Mouse (Mus musculus) layer of hippocampus, postnatal 14 days (tissue): ENCODE measurements around the gene Crebbp. TPM values are rescaled to one million over a fixed set of nuclear protein-coding genes. Genes with fewer than 3 reads are reported as not detected.
"Not testable (repeated sequence)": the region's sequence is repeated elsewhere in the genome, so short reads cannot be mapped to it uniquely, and the experiment has no call there.

Experiments used
- DNase-seq, 2 experiments: peaks; one replicate each; pipeline ENCODE4 v3.0.0; 2021 to 2022; ENCODE audit warnings: low spot score in 2 of 2, mixed read lengths in 1 of 2
- long read RNA-seq, 2 experiments: library from polyadenylated mRNA; stranded (forward); transcript quantifications; one replicate each; pipeline ENCODE4 v2.0.0; 2021
- total RNA-seq, 2 experiments: library from RNA; stranded (reverse); gene quantifications; 2 replicates each; pipeline ENCODE4 v1.2.3; 2021

Crebbp gene
- total RNA-seq: 10 to 100 TPM; 80.4 to 86.4 TPM
- long read RNA-seq, experiment 1, partial matches to known transcripts: 2 of 7 reads
- long read RNA-seq, experiment 1, other reads (novel, unspliced or antisense): 5 of 7 reads
- long read RNA-seq, experiment 2, full-length matches to known transcripts: 1 of 12 reads
- long read RNA-seq, experiment 2, partial matches to known transcripts: 3 of 12 reads
- long read RNA-seq, experiment 2, other reads (novel, unspliced or antisense): 8 of 12 reads

GRCm38 (mm10) chr16:4213799-4214551 lies at the start of gene Crebbp:
Gene Crebbp, minus strand, starts transcription at chr16:4213997.
- peak; percentile 91 to 96 for DNase-seq

GRCm38 (mm10) chr16:4263486-4263885 lies 49.7 kb upstream of the Crebbp start:
- no peak for DNase-seq

GRCm38 (mm10) chr16:4257546-4257945 lies 43.7 kb upstream of the Crebbp start:
- DNase-seq: no peak

DNA sequence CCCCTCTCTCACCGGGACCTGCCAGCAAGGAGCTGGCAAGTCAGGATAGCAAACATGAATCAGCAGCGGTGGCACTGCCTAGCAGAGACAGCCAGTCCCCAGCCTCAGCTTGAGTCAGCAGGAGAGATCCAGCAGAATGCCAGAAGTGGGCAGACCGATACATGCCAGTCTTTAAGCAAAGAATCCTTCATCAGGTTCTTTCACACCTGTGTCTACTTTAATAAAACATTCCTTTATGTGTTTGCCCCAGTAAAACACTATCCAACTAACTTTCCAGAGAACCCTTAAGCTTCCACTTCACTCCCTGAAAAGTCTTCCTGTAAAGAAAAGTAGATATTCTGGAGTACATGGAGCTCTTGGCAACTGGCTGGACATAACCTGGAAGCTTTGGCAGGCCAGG lies 35.0 kb upstream of the Crebbp start:
- DNase-seq: no peak

GRCm38 (mm10) chr16:4245241-4245640 lies 31.4 kb upstream of the Crebbp start:
- DNase-seq: not testable (repeated sequence)

GRCm38 (mm10) chr16:4236131-4236530 lies 22.3 kb upstream of the Crebbp start:
- DNase-seq: no peak

- no peak for DNase-seq
These were observed 21.8 kb upstream of the Crebbp start for GRCm38 (mm10) chr16:4235587-4235986.

GRCm38 (mm10) chr16:4225841-4226240 lies 12.0 kb upstream of the Crebbp start:
- DNase-seq: no peak

DNA sequence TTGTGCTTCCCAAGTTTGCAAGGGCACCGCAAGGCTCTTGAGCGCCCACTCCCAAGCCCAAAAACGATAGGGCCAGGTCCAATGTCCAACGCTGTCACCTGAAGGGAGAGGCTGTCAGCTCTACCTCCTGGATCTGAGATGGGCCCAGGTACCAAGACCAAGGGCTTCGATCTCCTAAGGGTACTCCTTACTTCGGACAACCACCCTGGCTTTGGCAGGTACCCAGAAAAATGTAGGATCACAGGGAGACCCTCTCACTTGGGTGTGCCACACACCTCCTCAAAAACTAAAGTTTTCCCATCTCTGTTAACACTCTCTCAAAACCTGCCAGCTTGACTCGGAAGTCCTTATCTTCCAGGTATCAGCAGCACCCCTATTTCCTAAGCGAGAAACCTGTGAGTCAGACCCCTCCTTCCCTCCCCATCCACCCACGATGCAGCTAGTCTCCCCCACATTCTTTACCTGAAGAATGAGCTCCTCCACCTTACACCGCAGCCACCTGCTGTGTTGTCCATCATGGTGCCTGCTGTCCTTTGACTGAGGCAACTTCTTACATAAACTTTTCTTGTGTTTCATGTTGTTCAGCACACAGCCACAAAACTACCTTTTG lies 939 bp upstream of the Crebbp start:
- peak in 1 of 2 experiments; percentile 31 for DNase-seq

DNA sequence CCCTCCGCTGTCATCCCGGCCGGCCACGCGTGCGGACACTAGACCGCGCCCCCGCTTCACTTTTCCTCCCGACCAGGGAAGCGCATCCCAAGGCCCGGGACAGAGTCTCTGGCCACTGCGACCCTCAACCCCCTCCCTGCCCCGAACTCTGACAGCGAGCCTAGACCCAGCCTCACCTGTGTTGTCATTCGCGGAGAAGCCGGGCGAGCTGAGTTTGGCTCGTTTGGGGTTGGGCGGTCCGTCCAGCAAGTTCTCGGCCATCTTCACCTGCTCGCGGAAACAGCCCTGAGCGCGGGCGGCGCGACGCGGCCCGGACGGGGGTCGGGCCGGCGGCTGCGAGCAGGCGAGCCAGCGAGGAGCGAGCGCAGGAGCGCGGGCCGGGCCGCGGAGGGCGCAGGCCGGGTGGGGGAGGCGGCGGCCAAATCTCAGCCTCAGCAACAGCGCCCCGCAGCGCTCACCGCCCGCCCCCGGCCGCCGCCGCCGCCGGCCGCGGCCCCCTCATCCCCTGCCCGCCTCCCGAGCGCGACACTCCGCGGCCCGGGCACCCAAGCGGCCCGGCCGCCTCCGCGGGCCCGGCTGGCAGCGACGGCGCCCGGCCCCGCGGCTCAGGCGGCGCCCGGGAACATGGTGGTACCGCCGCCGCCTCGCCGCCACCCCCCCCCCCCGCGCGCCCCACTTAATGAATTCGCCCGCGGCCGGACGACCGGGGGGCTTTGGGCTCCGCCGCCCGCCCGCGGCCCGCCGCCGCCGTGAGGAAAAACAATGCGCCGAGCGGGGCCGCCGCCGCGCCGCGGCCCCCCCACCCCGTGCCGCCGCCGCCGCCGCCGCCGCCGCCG lies 616 bp downstream of the Crebbp start:
- DNase-seq: peak; percentile 40 to 46

- no peak for DNase-seq
These were observed 1.4 kb downstream of the Crebbp start for GRCm38 (mm10) chr16:4212167-4212962.

GRCm38 (mm10) chr16:4210290-4210689 lies 3.5 kb downstream of the Crebbp start:
- DNase-seq: no peak

DNA sequence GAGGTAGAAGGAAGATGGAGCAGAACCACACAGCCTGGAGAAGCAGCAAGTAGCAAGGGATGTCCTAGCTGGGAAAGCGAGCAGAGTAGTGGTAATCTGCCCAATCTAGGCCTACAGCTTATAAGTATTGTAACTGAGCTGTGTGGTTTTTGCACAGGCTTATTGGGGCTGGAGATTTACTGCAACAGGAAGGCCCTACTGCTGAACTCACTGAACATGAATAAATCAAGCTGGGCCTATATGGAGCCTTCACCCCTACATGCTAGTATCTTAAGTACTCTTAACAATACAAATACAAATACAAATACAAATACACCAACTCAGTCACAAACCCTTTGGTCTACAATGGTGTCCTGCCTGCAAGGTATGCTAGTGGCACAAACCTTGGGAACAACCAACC lies 10.2 kb downstream of the Crebbp start:
- no peak for DNase-seq

- no peak for DNase-seq
These were observed 13.8 kb downstream of the Crebbp start for GRCm38 (mm10) chr16:4199995-4200394.

GRCm38 (mm10) chr16:4199566-4199965 lies 14.2 kb downstream of the Crebbp start:
- DNase-seq: no peak

- no peak for DNase-seq
These were observed 15.8 kb downstream of the Crebbp start for GRCm38 (mm10) chr16:4198004-4198403.

DNA sequence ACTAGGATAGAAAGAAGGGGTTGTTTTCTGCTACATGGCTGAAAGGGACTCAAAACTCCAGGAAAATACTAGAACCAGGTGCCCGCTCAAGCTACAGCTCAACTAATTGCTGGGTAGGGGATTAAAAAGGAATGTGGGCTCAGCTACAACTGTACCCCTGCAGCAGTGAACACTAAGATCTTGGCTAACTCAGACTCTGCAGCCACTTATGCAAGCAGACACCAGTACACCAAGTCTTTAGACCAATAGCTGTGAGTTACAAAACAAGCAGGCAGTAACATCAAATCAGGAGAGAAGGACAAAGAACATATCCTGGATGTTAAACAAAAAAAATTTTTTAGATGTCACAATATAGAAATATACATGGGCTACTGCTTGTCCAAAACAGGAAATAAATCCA lies 23.6 kb downstream of the Crebbp start:
- DNase-seq: no peak

GRCm38 (mm10) chr16:4175134-4175533 lies 38.7 kb downstream of the Crebbp start:
- no peak for DNase-seq

DNA sequence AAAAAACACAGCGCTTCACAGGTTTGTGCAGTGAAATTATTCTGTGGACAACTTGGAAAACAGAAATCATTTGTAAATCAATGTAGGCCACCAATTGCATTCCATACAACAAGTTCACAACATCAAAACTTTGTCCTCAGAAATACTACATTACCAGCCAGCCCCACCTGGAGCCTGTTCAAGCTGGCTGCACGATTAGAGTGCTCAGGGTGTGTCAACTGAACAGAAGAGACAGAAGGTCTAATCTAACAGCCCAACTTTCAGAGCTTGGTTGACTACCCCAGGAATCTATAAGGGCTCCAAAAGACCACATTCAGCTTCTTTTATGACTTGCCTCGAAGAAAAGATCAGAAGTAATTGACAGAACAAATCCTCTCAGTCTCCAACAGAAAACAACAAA lies 44.3 kb downstream of the Crebbp start:
- DNase-seq: no peak

DNA sequence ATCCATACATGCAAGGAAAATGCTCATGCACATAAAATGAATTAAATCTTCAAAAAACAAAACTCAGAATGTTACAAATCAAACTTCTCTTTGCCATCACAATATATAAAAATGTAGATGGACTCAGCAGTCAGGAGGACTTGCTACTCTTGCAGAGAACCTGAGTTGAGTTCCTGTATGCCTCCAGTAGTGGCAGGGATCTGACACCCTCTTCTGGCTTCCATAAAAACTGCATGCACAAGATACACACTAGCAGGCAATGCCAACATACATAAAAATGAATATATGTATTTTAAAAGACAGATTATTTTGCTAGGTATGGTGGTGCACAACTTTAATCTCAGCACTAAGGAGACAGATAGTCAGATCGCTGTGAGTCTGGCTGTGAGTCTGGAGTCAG lies 45.3 kb downstream of the Crebbp start:
- DNase-seq: no peak

DNA sequence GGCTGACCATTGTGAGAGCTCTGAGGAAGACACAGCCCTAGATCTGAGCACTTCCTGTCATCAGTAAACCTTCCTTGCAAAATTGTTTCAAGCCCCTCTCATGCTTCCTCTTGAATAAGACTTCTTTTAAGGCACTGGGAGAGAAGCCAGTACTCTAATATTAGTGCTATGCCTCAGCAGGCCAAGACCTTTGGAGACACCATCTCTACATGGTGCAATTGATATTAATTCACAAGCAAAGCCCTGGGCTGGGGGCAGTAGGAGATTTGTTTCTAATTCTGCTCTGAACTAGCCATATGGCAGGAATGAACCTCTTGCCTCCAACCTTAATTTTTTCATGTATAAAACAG lies 52.9 kb downstream of the Crebbp start:
- peak in 1 of 2 experiments; percentile 23 for DNase-seq
